Mouse (Mus musculus) layer of hippocampus, postnatal 25 days (tissue): Measurements from ENCODE around the gene Ap5m1. TPM values are rescaled to one million over a fixed set of nuclear protein-coding genes. Genes with fewer than 3 reads are reported as not detected.
A peak's percentile ranks its signal among the peaks of the same experiment; 100 is the strongest.
"Not testable (repeated sequence)": the region's sequence is repeated elsewhere in the genome, so short reads cannot be mapped to it uniquely, and the experiment has no call there.

ENCODE experiments used
- DNase-seq, 2 experiments: peaks; one replicate each; pipeline ENCODE4 v3.0.0; 2022; ENCODE audit warnings: mixed read lengths in 2 of 2, low spot score in 1 of 2; ENCODE audit errors: extremely low spot score in 1 of 2
- total RNA-seq, 2 experiments: library from RNA; stranded (reverse); gene quantifications; 2 replicates each; pipeline ENCODE4 v1.2.3; 2021

Ap5m1 gene
- 10 to 100 TPM; 20.2 to 22.3 TPM for total RNA-seq

- peak in 1 of 2 experiments; percentile 25 for DNase-seq
Measured at GRCm38 (mm10) chr14:49065529-49066273, at the start of gene Ap5m1. TSS of gene Ap5m1 (plus strand) at chr14:49066097.

GRCm38 (mm10) chr14:49019765-49020164 lies 46.1 kb upstream of the Ap5m1 start:
- DNase-seq = no peak

- no peak for DNase-seq
Measured at GRCm38 (mm10) chr14:49027040-49027778, 38.7 kb upstream of the Ap5m1 start.

- no peak for DNase-seq
Measured at GRCm38 (mm10) chr14:49027779-49028368, 38.0 kb upstream of the Ap5m1 start.

GRCm38 (mm10) chr14:49028991-49029390 lies 36.9 kb upstream of the Ap5m1 start:
- DNase-seq = no peak

- no peak for DNase-seq
Measured at GRCm38 (mm10) chr14:49045610-49046009, 20.3 kb upstream of the Ap5m1 start.

- no peak for DNase-seq
Measured at GRCm38 (mm10) chr14:49049492-49049891, 16.4 kb upstream of the Ap5m1 start.

- no peak for DNase-seq
Measured at GRCm38 (mm10) chr14:49063838-49064237, 2.1 kb upstream of the Ap5m1 start.

GRCm38 (mm10) chr14:49066274-49066823 lies 452 bp downstream of the Ap5m1 start, which contains the start of gene Exoc5:
TSS of gene Exoc5 (minus strand) at chr14:49066653.
- peak; percentile 94 to 95 for DNase-seq

- DNase-seq = no peak
Measured at GRCm38 (mm10) chr14:49072837-49073236, 6.9 kb downstream of the Ap5m1 start.

- DNase-seq = no peak
Measured at GRCm38 (mm10) chr14:49073896-49074295, 8.0 kb downstream of the Ap5m1 start.

GRCm38 (mm10) chr14:49074361-49074760 lies 8.5 kb downstream of the Ap5m1 start:
- DNase-seq = no peak

GRCm38 (mm10) chr14:49078820-49079219 lies 12.9 kb downstream of the Ap5m1 start:
- DNase-seq = no peak

GRCm38 (mm10) chr14:49086522-49086921 lies 20.6 kb downstream of the Ap5m1 start:
- no peak for DNase-seq

- DNase-seq = no peak
Measured at GRCm38 (mm10) chr14:49088155-49089048, 22.5 kb downstream of the Ap5m1 start.

- DNase-seq = no peak
Measured at GRCm38 (mm10) chr14:49089461-49090058, 23.7 kb downstream of the Ap5m1 start.

- DNase-seq = no peak
Measured at GRCm38 (mm10) chr14:49090102-49090501, 24.2 kb downstream of the Ap5m1 start.

- no peak for DNase-seq
Measured at GRCm38 (mm10) chr14:49091277-49091676, 25.4 kb downstream of the Ap5m1 start.

GRCm38 (mm10) chr14:49091755-49092154 lies 25.9 kb downstream of the Ap5m1 start:
- not testable (repeated sequence) for DNase-seq

GRCm38 (mm10) chr14:49118381-49118780 lies 52.5 kb downstream of the Ap5m1 start:
- DNase-seq = peak; percentile 54 to 89
